Mouse (Mus musculus) neural tube, embryonic 13.5 days (tissue): ENCODE measurements at regions not wholly inside any gene's neighbourhood (a gene's known extent, or its start where the extent isn't known, plus 50 kb on each side); places are given as distances from the start of the nearest gene placed in this dataset.

Source experiments
- ATAC-seq: fragments of 200-750 bp; cut with Nextera tagmentation; 2 replicates; pipeline ENCODE4 v1.8.0; 2017; ENCODE audit warnings: low read depth, mild to moderate bottlenecking, moderate TSS enrichment, moderate library complexity
- H3K27ac ChIP-seq: fragments of 300-500 bp; sonication (generic); replicated peaks from 2 replicates; pipeline ENCODE4 v1.5.1; 2015; ENCODE audit warnings: moderate library complexity, mild to moderate bottlenecking, inconsistent platforms
- H3K27me3 ChIP-seq: fragments of 300-500 bp; sonication (generic); 2 replicates; pipeline ENCODE4 v1.6.1; 2015; ENCODE audit warnings: mild to moderate bottlenecking, inconsistent platforms
- H3K36me3 ChIP-seq: fragments of 300-500 bp; sonication (generic); 2 replicates; pipeline ENCODE4 v1.6.1; 2015; ENCODE audit warnings: mild to moderate bottlenecking, inconsistent platforms
- H3K4me1 ChIP-seq: fragments of 300-500 bp; sonication (generic); replicated peaks from 2 replicates; pipeline ENCODE4 v1.6.1; 2015; ENCODE audit warnings: inconsistent platforms
- H3K4me2 ChIP-seq: fragments of 300-500 bp; sonication (generic); 2 replicates; pipeline ENCODE4 v1.6.1; 2015; ENCODE audit warnings: inconsistent platforms, mild to moderate bottlenecking, moderate library complexity
- H3K4me3 ChIP-seq: fragments of 300-500 bp; sonication (generic); 2 replicates; pipeline ENCODE4 v1.5.1; 2015; ENCODE audit warnings: mild to moderate bottlenecking, inconsistent platforms
- H3K9ac ChIP-seq: fragments of 300-500 bp; sonication (generic); 2 replicates; pipeline ENCODE4 v1.6.1; 2015; ENCODE audit warnings: moderate library complexity, mild to moderate bottlenecking, inconsistent platforms
- H3K9me3 ChIP-seq: fragments of 300-500 bp; sonication (generic); 2 replicates; pipeline ENCODE4 v1.6.1; 2016; ENCODE audit warnings: inconsistent platforms
- WGBS: fragments of 180-500 bp; shearing (Covaris S2); methylation state at CpG from one replicate; pipeline ENCODE4 v1.1.7; 2015; 5-methylcytosine and 5-hydroxymethylcytosine counted together

- Histone ChIP-seq H3K9ac (no peak overlapping the region), H3K4me2 (no peak overlapping the region), H3K9me3 (no peaks in the 10 kb centered on the region), H3K36me3 (no peaks in the 10 kb centered on the region), H3K27me3 (0 out of 2 replicates have a peak, but pooled peaks cover 3% of the 10 kb centered on the region), H3K27ac (no peak overlapping the region), H3K4me1 (no peaks in the 10 kb centered on the region), H3K4me3 (no peak overlapping the region)
- no peak for ATAC-seq
- WGBS, result 72% methylated on average over 4 of the region's 4 CpGs
These were observed 245.3 kb downstream of the Gm45692 start for GRCm38 (mm10) chr8:26364637-26365036.

- no peak for ATAC-seq
- WGBS, result 32% methylated on average over 3 of the region's 3 CpGs
- no peaks in the 10 kb centered on the region for H3K27me3 ChIP-seq
These were observed 261.3 kb downstream of the Gm45692 start for GRCm38 (mm10) chr8:26380668-26381067.

GRCm38 (mm10) chr8:26382426-26382825, 263.1 kb downstream of the Gm45692 start:
- WGBS, result 89% methylated on average over 7 of the region's 7 CpGs
- no peak for ATAC-seq
- H3K4me2 ChIP-seq, result no peak overlapping the region
- peaks cover 5% of the 10 kb centered on the region; the same call in 1 of the 2 replicates for H3K9me3 ChIP-seq
- H3K36me3 ChIP-seq, result no peaks in the 10 kb centered on the region
- no peak overlapping the region for H3K9ac ChIP-seq
- peaks cover 17% of the 10 kb centered on the region for H3K4me1 ChIP-seq
- H3K27me3 ChIP-seq, result no peaks in the 10 kb centered on the region
- H3K4me3 ChIP-seq, result no peak overlapping the region
- no peak overlapping the region for H3K27ac ChIP-seq

More at GRCm38 (mm10) chr8:26380668-26381067, 261.3 kb downstream of the Gm45692 start:
- Histone ChIP-seq H3K9me3 (peaks cover 8% of the 10 kb centered on the region; the same call in 1 of the 2 replicates), H3K4me1 (peaks cover 17% of the 10 kb centered on the region), H3K9ac (no peak overlapping the region), H3K4me2 (no peak overlapping the region), H3K4me3 (no peak overlapping the region), H3K27ac (no peak overlapping the region), H3K36me3 (no peaks in the 10 kb centered on the region)

GRCm38 (mm10) chr8:26383886-26384285, 264.6 kb downstream of the Gm45692 start:
- no peak for ATAC-seq
- Histone ChIP-seq H3K9ac (no peak overlapping the region), H3K4me1 (peaks cover 17% of the 10 kb centered on the region), H3K9me3 (no peaks in the 10 kb centered on the region), H3K4me3 (no peak overlapping the region), H3K27me3 (no peaks in the 10 kb centered on the region), H3K36me3 (no peaks in the 10 kb centered on the region), H3K27ac (no peak overlapping the region), H3K4me2 (no peak overlapping the region)
- 23% methylated on average over 3 of the region's 3 CpGs for WGBS

- Histone ChIP-seq H3K27ac (peak overlapping the region; percentile 38; the same call in 1 of the 2 replicates), H3K4me1 (peaks cover 17% of the 10 kb centered on the region), H3K9me3 (no peaks in the 10 kb centered on the region), H3K36me3 (no peaks in the 10 kb centered on the region), H3K9ac (no peak overlapping the region), H3K27me3 (no peaks in the 10 kb centered on the region), H3K4me3 (no peak overlapping the region), H3K4me2 (no peak overlapping the region)
- peak; percentile 65 for ATAC-seq
- WGBS, result 2% methylated on average over 3 of the region's 3 CpGs
These were observed 265.1 kb downstream of the Gm45692 start for GRCm38 (mm10) chr8:26384305-26384993.

GRCm38 (mm10) chr8:26384994-26385345, 265.6 kb downstream of the Gm45692 start:
- Histone ChIP-seq H3K9ac (no peak overlapping the region), H3K4me2 (no peak overlapping the region), H3K4me1 (peaks cover 17% of the 10 kb centered on the region), H3K36me3 (no peaks in the 10 kb centered on the region), H3K9me3 (no peaks in the 10 kb centered on the region), H3K27ac (no peak overlapping the region), H3K4me3 (no peak overlapping the region), H3K27me3 (no peaks in the 10 kb centered on the region)
- peak; percentile 48; the same call in 1 of the 2 replicates for ATAC-seq
- WGBS, result 3% methylated on average over 6 of the region's 6 CpGs

- Histone ChIP-seq H3K4me3 (no peak overlapping the region), H3K36me3 (no peaks in the 10 kb centered on the region), H3K27ac (no peak overlapping the region), H3K27me3 (no peaks in the 10 kb centered on the region), H3K4me1 (no peaks in the 10 kb centered on the region), H3K9me3 (peaks cover 10% of the 10 kb centered on the region), H3K9ac (no peak overlapping the region), H3K4me2 (no peak overlapping the region)
- WGBS, result 77% methylated on average over 6 of the region's 6 CpGs
- no peak for ATAC-seq
These were observed 275.7 kb downstream of the Gm45692 start for GRCm38 (mm10) chr8:26395061-26395460.

- Histone ChIP-seq H3K27me3 (no peaks in the 10 kb centered on the region), H3K4me3 (no peak overlapping the region), H3K9me3 (no peaks in the 10 kb centered on the region), H3K36me3 (no peaks in the 10 kb centered on the region), H3K9ac (no peak overlapping the region), H3K27ac (peak overlapping the region; percentile 50), H3K4me2 (peak overlapping the region; percentile 21), H3K4me1 (peaks cover 18% of the 10 kb centered on the region)
- peak; percentile 91 for ATAC-seq
- 33% methylated on average over 6 of the region's 6 CpGs for WGBS
These were observed 300.7 kb downstream of the Gm45692 start for GRCm38 (mm10) chr8:26420002-26420401.

GRCm38 (mm10) chr8:26420536-26420935, 301.2 kb downstream of the Gm45692 start:
- Histone ChIP-seq H3K4me2 (no peak overlapping the region), H3K9ac (no peak overlapping the region), H3K27ac (peak overlapping the region; percentile 50), H3K36me3 (no peaks in the 10 kb centered on the region), H3K27me3 (no peaks in the 10 kb centered on the region), H3K9me3 (no peaks in the 10 kb centered on the region), H3K4me3 (no peak overlapping the region), H3K4me1 (peaks cover 18% of the 10 kb centered on the region)
- peak; percentile 88 for ATAC-seq
- WGBS, result 22% methylated on average over 10 of the region's 10 CpGs

- WGBS, result 96% methylated on average over 7 of the region's 7 CpGs
- Histone ChIP-seq H3K27me3 (no peaks in the 10 kb centered on the region), H3K9ac (no peak overlapping the region), H3K4me1 (no peaks in the 10 kb centered on the region), H3K36me3 (no peaks in the 10 kb centered on the region), H3K9me3 (no peaks in the 10 kb centered on the region), H3K4me3 (no peak overlapping the region), H3K27ac (no peak overlapping the region), H3K4me2 (no peak overlapping the region)
- no peak for ATAC-seq
These were observed 308.0 kb downstream of the Gm45692 start for GRCm38 (mm10) chr8:26427311-26427710.

GRCm38 (mm10) chr8:26429751-26430327, 310.5 kb downstream of the Gm45692 start:
- no peak for ATAC-seq
- Histone ChIP-seq H3K9ac (no peak overlapping the region), H3K4me2 (no peak overlapping the region), H3K27me3 (no peaks in the 10 kb centered on the region), H3K27ac (no peak overlapping the region), H3K9me3 (no peaks in the 10 kb centered on the region), H3K4me3 (no peak overlapping the region), H3K4me1 (no peaks in the 10 kb centered on the region), H3K36me3 (no peaks in the 10 kb centered on the region)
- WGBS, result 86% methylated on average over 8 of the region's 8 CpGs

- Histone ChIP-seq H3K36me3 (no peaks in the 10 kb centered on the region), H3K9ac (no peak overlapping the region), H3K27me3 (no peaks in the 10 kb centered on the region), H3K4me3 (no peak overlapping the region), H3K27ac (no peak overlapping the region), H3K9me3 (no peaks in the 10 kb centered on the region), H3K4me2 (no peak overlapping the region), H3K4me1 (no peaks in the 10 kb centered on the region)
- peak; percentile 59 for ATAC-seq
- WGBS, result 55% methylated on average over 14 of the region's 14 CpGs
These were observed 313.0 kb downstream of the Gm45692 start for GRCm38 (mm10) chr8:26432161-26432919.
